Mouse (Mus musculus): ENCODE results near the gene Egflam. TPM values are rescaled to one million over a fixed set of nuclear protein-coding genes. Genes with fewer than 3 reads are reported as not detected.
A peak's percentile ranks its signal among the peaks of the same experiment; 100 is the strongest.

Egflam gene
- total and polyA plus RNA-seq, 3 experiments = 3.4 to 5.6 (median 3.5) TPM

DNA sequence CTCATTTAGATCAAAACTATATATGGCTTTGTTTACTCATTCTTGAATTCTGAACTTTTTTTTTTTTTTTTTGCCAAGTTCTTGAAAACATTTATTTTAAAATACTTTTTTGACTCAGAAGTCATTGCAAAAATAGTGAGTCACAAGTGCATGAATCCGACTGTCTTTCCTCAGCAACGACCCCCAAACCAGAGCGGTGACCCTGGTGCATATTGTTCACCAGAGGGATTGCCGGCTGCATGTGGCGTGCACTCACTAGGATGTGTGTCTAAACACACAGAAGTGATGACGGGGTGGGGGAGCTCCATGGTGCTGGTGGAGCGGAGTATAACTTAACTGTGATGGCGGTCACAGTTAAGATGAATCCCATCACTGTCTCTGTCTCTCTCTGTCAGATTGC lies 224.4 kb downstream of the Egflam start:
- no peak for DNase-seq

DNA sequence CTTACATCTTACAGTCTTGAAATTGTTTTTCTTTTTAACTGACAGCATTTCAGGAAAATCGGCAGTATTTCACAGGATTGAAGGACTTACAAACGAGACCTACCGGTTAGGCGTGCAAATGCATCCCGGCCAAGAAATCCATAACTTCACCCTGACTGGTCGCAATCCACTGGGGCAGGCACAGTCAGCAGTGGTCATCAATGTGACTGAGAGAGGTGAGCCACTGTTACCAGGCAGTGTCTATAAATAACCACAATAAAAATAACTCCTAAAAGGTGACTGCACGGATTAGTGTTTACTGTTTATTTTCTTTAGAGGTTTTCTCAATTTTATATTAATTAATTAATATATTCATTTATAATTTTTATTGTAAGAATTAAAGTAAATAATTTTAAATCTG lies 224.8 kb downstream of the Egflam start:
- no peak for DNase-seq

DNA sequence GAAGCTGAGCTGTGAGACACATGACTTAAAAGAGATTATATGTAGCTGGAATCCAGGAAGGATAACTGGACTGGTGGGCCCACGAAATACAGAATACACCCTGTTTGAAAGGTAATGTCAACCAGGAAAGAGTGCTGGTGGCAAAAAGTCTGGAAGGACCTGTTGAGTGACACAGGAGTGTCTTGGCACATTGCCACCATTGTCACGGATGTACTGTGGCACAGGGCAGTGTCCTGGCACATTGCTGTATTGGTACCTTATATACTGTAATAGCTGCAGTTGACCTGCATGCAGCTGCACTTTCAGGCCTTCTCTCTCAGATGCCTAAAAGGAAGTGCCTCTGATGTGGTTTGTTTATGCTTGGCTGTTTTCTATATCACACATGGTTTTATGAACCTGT lies 225.3 kb downstream of the Egflam start:
- no peak for DNase-seq

DNA sequence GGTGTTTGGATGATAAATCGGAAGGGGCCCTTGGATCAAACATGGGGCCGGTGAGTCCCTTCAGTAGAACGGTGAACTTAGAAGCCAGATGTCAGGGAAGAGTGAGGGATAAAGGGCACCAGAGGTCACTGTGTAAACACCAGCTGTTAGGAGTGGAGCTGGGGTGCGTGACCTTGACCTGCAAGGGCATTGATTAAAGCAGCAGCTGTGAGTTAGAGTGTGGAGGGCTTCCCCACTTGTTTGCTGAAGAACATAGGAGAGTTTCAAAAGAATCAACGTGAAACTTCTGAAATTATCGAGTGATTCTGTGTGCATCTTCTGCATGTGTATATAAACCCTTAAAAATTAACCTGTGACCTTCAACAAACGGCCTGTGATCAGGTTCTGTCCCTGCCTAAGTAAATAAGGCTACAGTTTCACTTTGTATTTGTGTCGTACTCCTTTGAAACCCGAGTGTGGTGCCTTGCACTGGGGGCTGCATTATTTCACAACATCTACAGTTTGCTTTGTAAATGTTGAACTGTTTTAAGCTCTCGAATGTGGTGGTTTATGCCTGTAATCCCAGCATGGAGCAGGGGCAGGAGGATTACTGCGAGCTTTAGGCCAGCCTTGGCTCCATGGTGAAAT lies 230.2 kb downstream of the Egflam start:
- DNase-seq = no peak

DNA sequence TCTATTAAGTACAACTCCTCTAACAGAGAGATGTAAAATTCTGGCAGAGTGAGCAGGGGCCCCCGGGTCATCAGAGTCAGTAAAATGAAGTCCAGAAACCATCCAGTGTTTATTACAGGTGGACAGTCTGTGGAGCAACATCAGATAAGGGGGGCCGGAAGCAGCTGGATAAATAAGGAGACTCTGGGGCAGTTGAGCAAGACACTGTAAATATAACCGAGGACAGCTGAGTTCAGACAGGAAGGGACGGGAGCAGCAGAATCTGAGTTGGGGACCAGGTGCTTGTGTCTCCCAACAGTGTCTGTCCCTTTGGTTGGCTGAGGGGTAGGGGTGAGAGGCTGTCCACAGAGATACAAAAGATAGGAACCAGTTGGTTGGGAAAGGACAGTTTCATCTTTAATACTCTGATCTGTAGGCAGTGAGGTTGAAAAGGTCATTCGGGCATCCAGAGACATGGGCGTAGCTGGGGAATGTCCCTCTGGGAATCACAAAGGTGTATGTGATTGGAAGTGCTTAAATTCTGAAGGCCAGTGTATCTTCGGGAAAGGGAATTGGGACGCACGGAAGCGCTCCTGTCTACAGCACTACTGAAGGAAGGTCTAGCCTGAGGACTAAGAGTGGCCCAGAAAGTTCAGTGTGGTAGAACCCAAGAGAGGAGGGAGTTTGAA lies 230.8 kb downstream of the Egflam start:
- DNase-seq = peak; percentile 17

DNA sequence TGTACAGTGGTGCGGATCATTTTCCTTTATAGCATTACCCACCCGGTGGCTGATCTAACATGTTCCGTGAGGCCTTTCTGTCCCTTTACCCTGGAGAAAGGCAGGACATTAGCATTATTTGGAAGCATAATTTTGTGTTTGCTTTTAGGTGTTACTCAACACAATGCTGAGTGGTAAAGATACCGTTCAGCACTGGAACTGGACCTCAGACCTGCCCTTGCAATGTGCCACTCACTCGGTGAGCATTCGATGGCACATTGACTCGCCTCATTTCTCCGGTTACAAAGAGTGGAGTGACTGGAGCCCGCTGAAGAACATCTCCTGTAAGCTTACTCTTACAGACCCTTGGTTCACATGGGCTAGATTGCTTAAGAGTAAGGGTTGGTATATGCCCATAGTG lies 231.5 kb downstream of the Egflam start:
- no peak for DNase-seq

DNA sequence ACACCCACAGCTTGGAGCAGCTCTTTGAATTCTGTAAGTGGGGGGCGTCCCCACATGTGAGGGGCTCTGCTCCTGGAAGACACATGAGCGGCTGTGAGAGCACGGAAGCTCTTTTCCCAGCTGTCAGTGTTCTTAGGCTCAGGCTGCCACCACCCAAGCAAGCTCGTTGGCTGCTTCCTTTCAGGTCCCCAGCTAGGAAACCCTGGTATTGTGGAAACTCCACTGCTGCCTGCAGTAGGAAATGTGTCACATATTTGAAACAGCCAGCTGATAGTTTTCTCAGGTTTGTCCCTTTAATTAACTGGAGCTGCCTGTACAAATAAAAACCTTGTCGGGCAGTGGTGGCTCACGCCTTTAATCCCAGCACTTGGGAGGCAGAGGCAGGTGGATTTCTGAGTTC lies 234.3 kb downstream of the Egflam start:
- no peak for DNase-seq

DNA sequence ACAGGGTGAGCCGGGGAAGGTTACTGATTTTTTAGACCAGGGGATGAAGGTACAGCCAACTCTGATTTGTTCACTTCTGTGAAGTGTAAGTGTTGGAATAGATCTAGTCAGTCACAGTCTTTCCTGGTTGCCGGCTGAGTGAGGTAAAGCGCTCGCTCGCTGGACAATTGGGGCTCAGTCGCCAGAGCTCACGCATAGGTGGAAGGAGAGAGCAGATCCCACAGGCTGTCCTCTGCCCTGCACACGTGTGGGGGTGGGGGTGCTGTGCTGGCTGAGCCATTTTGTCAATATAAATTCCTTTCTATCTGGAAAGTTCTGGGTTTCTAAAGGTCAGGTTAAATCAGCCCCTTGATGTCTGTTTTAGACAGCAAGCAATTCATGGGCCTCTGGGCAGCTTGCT lies 237.9 kb downstream of the Egflam start:
- no peak for DNase-seq

DNA sequence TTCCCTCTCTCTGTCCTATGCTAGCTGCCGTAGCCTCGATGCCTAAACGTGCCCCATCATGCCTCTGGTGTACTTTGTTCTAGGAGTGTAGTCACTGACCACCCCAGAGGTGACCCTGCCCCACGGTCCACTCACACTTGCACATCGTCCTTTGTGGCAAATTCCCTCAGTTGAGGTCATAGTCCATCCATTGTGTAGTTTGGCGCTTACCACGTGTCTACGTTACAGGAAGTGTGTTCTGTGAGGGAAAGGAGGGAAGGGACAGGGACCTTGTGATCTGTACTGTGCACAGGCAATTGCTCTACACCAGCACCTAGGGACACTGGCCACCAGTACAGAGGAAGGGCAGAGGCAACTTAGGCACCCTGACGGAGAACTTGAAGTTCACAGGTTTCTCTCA lies 238.3 kb downstream of the Egflam start:
- DNase-seq = no peak

DNA sequence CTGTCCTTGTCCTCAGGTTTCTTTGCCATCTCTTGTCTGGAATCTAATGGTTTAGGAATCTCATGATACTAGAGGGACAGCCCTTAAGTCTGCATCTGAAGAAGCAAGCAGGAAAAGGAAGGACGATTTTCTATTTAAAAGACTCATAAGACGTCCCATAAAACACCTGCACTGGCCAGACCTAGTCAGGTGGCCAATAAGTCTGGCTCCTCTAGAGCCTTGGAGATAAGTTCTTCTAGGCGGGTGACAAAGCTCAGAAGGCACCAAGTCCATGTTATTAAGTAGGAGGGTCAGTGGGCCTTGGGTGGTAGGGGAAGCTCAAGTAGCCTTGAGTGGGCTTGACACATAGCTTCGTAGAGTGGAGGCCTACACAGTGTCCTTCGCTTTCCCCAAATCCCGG lies 240.5 kb downstream of the Egflam start:
- DNase-seq = no peak
